ENCODE assay signal across 9 mouse cellular contexts in the genomic region with DNA sequence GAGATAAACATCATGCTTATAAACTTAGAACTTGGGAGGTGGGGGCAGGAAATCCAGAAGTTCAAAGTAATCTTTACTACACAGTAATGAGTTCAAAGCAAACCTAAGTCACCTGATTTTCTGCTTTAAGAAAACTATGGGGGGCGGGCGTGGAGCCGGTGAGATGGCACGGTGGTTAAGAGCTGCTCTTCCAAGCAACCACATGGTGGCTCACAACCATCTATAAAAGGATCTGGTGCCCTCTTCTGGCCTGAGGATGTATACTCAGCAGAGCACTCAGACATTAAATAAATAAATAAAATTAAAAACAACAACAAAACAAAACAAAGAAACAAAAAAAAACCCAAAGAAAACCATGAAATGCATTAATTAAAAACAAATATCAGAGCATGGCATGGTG. TPM values are rescaled to one million over a fixed set of nuclear protein-coding genes. Genes with fewer than 3 reads are reported as not detected.
DNase-seq lines count a peak whose midpoint lies in the region; ATAC-seq and TF ChIP-seq lines count a peak whose summit lies in the region.
"Had no signal": no experiment of that assay in that cellular context is flagged by ENCODE, and none has a peak within 500 bp of the region (broad histone marks: within the 10 kb centered on the region; RNA-seq: fewer than 3 reads in every experiment).

No protein-coding gene starts in this region.

- H3K27me3 ChIP-seq in hindbrain, postnatal 0 days (ENCODE audit: insufficient read depth, low read length) = no peaks in the 10 kb centered on the region
- no peaks in the 10 kb centered on the region for H3K27me3 ChIP-seq in hindbrain, embryonic 16.5 days (replicated peaks; ENCODE audit: control insufficient read depth, insufficient read depth, low read length)

- H3K27ac ChIP-seq in hindbrain, postnatal 0 days = no peak overlapping the region
- no peak overlapping the region for H3K27ac ChIP-seq in hindbrain, embryonic 16.5 days (ENCODE audit: low read depth, low read length)
- H3K27ac ChIP-seq: limb, embryonic 13.5 days had no signal

- no peaks in the 10 kb centered on the region for H3K9me3 ChIP-seq in hindbrain, postnatal 0 days (ENCODE audit: low read length)
- H3K9me3 ChIP-seq in hindbrain, embryonic 16.5 days (ENCODE audit: control insufficient read depth, low read length) = no peaks in the 10 kb centered on the region
- H3K9me3 ChIP-seq: limb, embryonic 13.5 days had no signal

- no peaks in the 10 kb centered on the region for H3K4me1 ChIP-seq in hindbrain, postnatal 0 days (ENCODE audit: insufficient read depth, low read length)
- no peaks in the 10 kb centered on the region for H3K4me1 ChIP-seq in hindbrain, embryonic 16.5 days (ENCODE audit: control insufficient read depth, insufficient read depth, low read depth, low read length)
- H3K4me1 ChIP-seq: limb, embryonic 13.5 days had no signal

- TF ChIP-seq CTCF in hindbrain, postnatal 0 days (IDR thresholded peaks at IDR 0.05; ENCODE audit: low read depth) = peak; percentile 62

- no peak overlapping the region for H3K9ac ChIP-seq in hindbrain, postnatal 0 days (replicated peaks; ENCODE audit: low read length)
- H3K9ac ChIP-seq in hindbrain, embryonic 16.5 days (ENCODE audit: low read depth, low read length) = no peak overlapping the region
- H3K9ac ChIP-seq: limb, embryonic 13.5 days had no signal

- no peak for ATAC-seq in hindbrain, postnatal 0 days
- ATAC-seq in hindbrain, embryonic 16.5 days = no peak

- no peak overlapping the region for H3K4me3 ChIP-seq in hindbrain, postnatal 0 days (ENCODE audit: low read length)
- H3K4me3 ChIP-seq in hindbrain, embryonic 16.5 days (ENCODE audit: low read length) = no peak overlapping the region
- H3K4me3 ChIP-seq: limb, embryonic 13.5 days had no signal

- no peak overlapping the region for H3K4me2 ChIP-seq in hindbrain, postnatal 0 days (ENCODE audit: low read depth, low read length)
- no peak overlapping the region for H3K4me2 ChIP-seq in hindbrain, embryonic 16.5 days (ENCODE audit: low read length)
- H3K4me2 ChIP-seq: limb, embryonic 13.5 days had no signal

- no peaks in the 10 kb centered on the region for H3K36me3 ChIP-seq in hindbrain, postnatal 0 days (ENCODE audit: insufficient read depth, low read length)
- no peaks in the 10 kb centered on the region for H3K36me3 ChIP-seq in hindbrain, embryonic 16.5 days (ENCODE audit: control insufficient read depth, insufficient read depth, low read length)
- H3K36me3 ChIP-seq: limb, embryonic 13.5 days had no signal

- 41% methylated on average over 4 of the region's 4 CpGs for WGBS in hindbrain, postnatal 0 days
- 35% methylated on average over 4 of the region's 4 CpGs for whole genome bisulfite sequencing in hindbrain, embryonic 16.5 days

- peak; percentile 68 for DNase-seq in hindbrain, postnatal 0 days (ENCODE audit: low spot score)
- DNase-seq in 416B (ENCODE audit: low read depth) (peak; percentile 73), ES-CJ7 (ENCODE audit: low read depth, low spot score) (peak; percentile 72)
- peak; percentile 43 for DNase-seq in cerebellum, adult 9-11 months
- peak; percentile 39 for DNase-seq in lung, postnatal 36 days
- DNase-seq in testis, postnatal 10 days (ENCODE audit: low spot score) = no peak
- DNase-seq in testis, postnatal 14 days (ENCODE audit: low spot score) = no peak

RNA-seq across cellular contexts. Expression of gene Map7d2, which starts 5.1 kb away (rescaled TPM):
- total RNA-seq in hindbrain, postnatal 0 days (2014; rRNA removed) = 27.7 and 28.0 TPM in 2 replicates
- 72.4 and 76.4 TPM in 2 replicates for polyA plus RNA-seq in hindbrain, postnatal 0 days (2015; fragmentation: Nextera tagmentation; extraction: Ambion mirVana)
- 55.0 and 57.6 TPM in 2 replicates for polyA plus RNA-seq in hindbrain, embryonic 16.5 days (2015; fragmentation: Nextera tagmentation; extraction: Ambion mirVana)

RNA-seq across cellular contexts. Expression of gene Eif1ax, which starts 37.3 kb away (rescaled TPM):
- 62.1 and 74.5 TPM in 2 replicates for total RNA-seq in hindbrain, postnatal 0 days (2014; rRNA removed)
- 86.4 and 96.2 TPM in 2 replicates for polyA plus RNA-seq in hindbrain, postnatal 0 days (2015; fragmentation: Nextera tagmentation; extraction: Ambion mirVana)
- 102 and 106 TPM in 2 replicates for polyA plus RNA-seq in hindbrain, embryonic 16.5 days (2015; fragmentation: Nextera tagmentation; extraction: Ambion mirVana)

Comparison
In these comparisons a context has a peak if more than half of its experiments do, and no peak if none do; other contexts are left out.
1. DNase-seq: peak in hindbrain, postnatal 0 days (single experiment), 416B (single experiment), ES-CJ7 (single experiment), cerebellum, adult 9-11 months (single experiment) and lung, postnatal 36 days (single experiment); none in testis, postnatal 10 days (single experiment) and testis, postnatal 14 days (single experiment).